Mouse (Mus musculus): ENCODE data around the gene Chrm1. TPM values are rescaled to one million over a fixed set of nuclear protein-coding genes. Genes with fewer than 3 reads are reported as not detected.

Gene Chrm1
- polyA plus RNA-seq, 1 experiment from 2014 or later = 0.06 TPM

DNA sequence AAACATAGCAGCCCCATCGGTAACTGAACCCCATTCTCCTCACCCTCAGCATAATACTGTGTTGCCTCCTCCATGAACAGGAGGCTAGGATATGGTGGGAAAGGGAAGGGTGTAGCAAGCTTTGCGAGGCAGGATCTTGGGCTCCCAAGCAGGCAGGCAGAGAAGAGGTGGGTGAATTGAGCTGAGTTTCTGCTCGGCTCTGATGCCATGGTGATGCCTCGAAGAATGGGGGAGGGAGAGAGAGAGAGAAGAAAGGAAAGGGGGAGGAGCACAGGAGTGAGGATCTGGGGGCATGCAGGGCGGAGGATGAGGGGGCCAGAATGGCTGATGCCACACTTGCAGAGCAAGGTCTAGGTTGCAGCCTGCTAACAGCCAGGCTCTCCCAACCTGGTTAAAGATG is 2.2 kb downstream of the Chrm1 start:
- WGBS = 63% methylated on average over 5 of the region's 5 CpGs
- Histone ChIP-seq H3K9me3 (replicated peaks; ENCODE audit: control insufficient read depth, low read length) (no peaks in the 10 kb centered on the region), H3K4me2 (ENCODE audit: low read depth, low read length) (no peak overlapping the region), H3K9ac (replicated peaks; ENCODE audit: low read length) (no peak overlapping the region), H3K4me1 (ENCODE audit: control insufficient read depth, insufficient read depth, low read length) (no peaks in the 10 kb centered on the region), H3K27me3 (ENCODE audit: control insufficient read depth, insufficient read depth, low read length) (0 out of 2 replicates have a peak, but pooled peaks cover 2% of the 10 kb centered on the region), H3K4me3 (ENCODE audit: low read depth, low read length) (no peak overlapping the region), H3K27ac (replicated peaks; ENCODE audit: low read depth, low read length) (no peak overlapping the region), H3K36me3 (replicated peaks; ENCODE audit: control insufficient read depth, insufficient read depth, low read depth, low read length) (no peaks in the 10 kb centered on the region)
- ATAC-seq (replicated peaks; ENCODE audit: insufficient number of reproducible peaks, low FRiP score, low TSS enrichment, low read depth) (no peak), DNase-seq (ENCODE audit: low spot score) (no peak)

DNA sequence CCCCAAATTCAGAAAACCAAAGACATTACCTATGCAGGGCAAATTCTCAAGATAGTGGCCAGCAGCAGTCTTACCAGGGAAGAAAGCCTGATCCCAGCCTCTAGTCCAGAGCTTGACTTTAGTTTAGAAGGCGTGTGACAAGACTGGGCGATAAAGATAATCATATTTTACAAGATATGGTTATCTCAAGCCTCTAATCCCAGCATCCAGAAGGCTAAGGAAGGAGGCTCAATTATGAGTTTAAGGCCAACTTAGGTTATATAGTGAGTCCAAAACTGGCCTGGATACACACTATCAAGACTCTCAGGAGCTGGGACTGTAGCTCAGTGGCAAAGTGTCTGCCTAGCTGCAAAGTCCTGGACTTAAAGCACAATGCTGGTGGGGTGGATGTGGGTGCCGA is 9.3 kb downstream of the Chrm1 start:
- H3K27me3 ChIP-seq (ENCODE audit: control insufficient read depth, insufficient read depth, low read length) = no peaks in the 10 kb centered on the region
- no peaks in the 10 kb centered on the region for H3K9me3 ChIP-seq (replicated peaks; ENCODE audit: control insufficient read depth, low read length)
- WGBS = 82% methylated on average over 3 of the region's 3 CpGs
- H3K9ac ChIP-seq (replicated peaks; ENCODE audit: low read length) = no peak overlapping the region
- no peak overlapping the region for H3K27ac ChIP-seq (replicated peaks; ENCODE audit: low read depth, low read length)
- no peaks in the 10 kb centered on the region for H3K4me1 ChIP-seq (ENCODE audit: control insufficient read depth, insufficient read depth, low read length)
- H3K4me3 ChIP-seq (ENCODE audit: low read depth, low read length) = no peak overlapping the region
- no peak overlapping the region for H3K4me2 ChIP-seq (ENCODE audit: low read depth, low read length)
- ATAC-seq (replicated peaks; ENCODE audit: insufficient number of reproducible peaks, low FRiP score, low TSS enrichment, low read depth) (no peak), DNase-seq (ENCODE audit: low spot score) (no peak)
- no peaks in the 10 kb centered on the region for H3K36me3 ChIP-seq (replicated peaks; ENCODE audit: control insufficient read depth, insufficient read depth, low read depth, low read length)

DNA sequence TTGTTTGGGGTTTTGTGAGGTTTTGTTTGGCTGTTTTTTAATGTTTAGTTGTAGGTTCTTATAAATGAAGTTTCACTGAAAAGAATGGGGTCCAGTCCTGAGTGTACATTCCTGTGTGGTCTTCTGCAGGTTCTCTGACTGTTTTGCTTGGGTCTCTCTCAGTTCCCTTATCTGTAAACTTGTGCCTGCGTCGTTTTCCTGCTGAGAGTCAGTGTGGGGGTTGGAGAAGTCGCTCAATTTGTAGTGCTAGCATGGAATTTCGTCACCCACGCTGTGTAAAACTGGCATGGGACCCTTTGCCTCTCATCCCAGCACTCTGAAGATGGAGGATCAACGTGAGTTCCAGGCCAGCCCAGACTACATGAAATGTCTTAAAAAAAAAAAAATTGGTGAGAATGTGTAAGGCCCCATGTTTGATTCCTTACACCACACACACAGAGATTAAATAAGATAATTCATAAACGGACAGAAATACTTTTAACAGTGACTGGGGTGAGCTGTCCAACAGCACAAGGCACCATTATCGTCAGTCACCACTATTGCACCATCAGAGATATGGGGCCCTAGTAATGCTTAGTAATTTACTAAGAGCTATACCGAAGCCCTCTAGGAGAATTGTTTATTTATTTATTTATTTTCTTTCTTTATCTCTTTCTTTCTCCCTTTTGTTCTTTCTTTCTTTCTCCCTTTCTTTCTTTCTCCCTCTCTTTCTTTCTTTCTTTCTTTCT is 9.9 kb downstream of the Chrm1 start:
- H3K9me3 ChIP-seq (replicated peaks; ENCODE audit: control insufficient read depth, low read length) = no peaks in the 10 kb centered on the region
- H3K27me3 ChIP-seq (ENCODE audit: control insufficient read depth, insufficient read depth, low read length) = no peaks in the 10 kb centered on the region
- no peaks in the 10 kb centered on the region for H3K4me1 ChIP-seq (ENCODE audit: control insufficient read depth, insufficient read depth, low read length)
- 71% methylated on average over 9 of the region's 9 CpGs for WGBS
- H3K9ac ChIP-seq (replicated peaks; ENCODE audit: low read length) = no peak overlapping the region
- H3K4me2 ChIP-seq (ENCODE audit: low read depth, low read length) = no peak overlapping the region
- no peaks in the 10 kb centered on the region for H3K36me3 ChIP-seq (replicated peaks; ENCODE audit: control insufficient read depth, insufficient read depth, low read depth, low read length)
- no peak overlapping the region for H3K27ac ChIP-seq (replicated peaks; ENCODE audit: low read depth, low read length)
- ATAC-seq (replicated peaks; ENCODE audit: insufficient number of reproducible peaks, low FRiP score, low TSS enrichment, low read depth) (no peak), DNase-seq (ENCODE audit: low spot score) (no peak)
- no peak overlapping the region for H3K4me3 ChIP-seq (ENCODE audit: low read depth, low read length)

DNA sequence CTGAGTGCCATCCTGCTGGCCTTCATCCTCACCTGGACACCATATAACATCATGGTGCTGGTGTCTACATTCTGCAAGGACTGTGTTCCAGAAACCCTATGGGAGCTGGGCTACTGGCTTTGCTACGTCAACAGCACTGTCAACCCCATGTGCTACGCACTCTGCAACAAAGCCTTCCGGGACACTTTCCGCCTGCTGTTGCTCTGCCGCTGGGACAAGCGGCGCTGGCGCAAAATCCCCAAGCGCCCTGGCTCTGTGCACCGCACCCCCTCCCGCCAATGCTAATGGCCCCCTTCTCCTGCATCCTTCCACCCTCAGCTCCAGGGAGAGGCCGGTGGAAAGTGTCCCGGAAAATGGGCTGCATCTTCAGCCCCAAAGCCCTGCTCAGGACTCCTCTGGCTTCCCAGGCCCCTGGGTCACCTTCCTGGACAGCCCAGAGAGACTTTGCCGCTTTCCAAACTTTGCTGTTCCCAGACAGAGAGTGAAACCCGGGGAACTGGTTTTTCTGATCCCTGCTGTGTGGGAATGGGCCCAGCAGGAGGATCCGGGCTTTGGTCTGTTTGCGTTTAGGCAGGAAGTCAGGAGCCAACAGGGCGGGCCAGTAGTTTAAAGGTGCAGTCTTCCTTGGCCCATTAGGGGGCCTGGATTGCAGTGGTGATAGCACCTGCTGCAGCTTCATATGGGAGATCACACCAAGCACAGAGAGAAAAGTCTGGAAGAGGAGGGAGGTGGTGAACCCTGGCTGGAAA is 15.6 kb downstream of the Chrm1 start:
- 0 out of 2 replicates have a peak overlapping the region, but pooled peaks have one; percentile 23 for H3K9ac ChIP-seq (replicated peaks; ENCODE audit: low read length)
- no peaks in the 10 kb centered on the region for H3K9me3 ChIP-seq (replicated peaks; ENCODE audit: control insufficient read depth, low read length)
- peak; percentile 36 for DNase-seq (ENCODE audit: low spot score)
- H3K4me1 ChIP-seq (ENCODE audit: control insufficient read depth, insufficient read depth, low read length) = 0 out of 2 replicates have a peak, but pooled peaks cover 2% of the 10 kb centered on the region
- H3K27me3 ChIP-seq (ENCODE audit: control insufficient read depth, insufficient read depth, low read length) = no peaks in the 10 kb centered on the region
- H3K4me2 ChIP-seq (ENCODE audit: low read depth, low read length) = no peak overlapping the region
- H3K4me3 ChIP-seq (ENCODE audit: low read depth, low read length) = no peak overlapping the region
- H3K27ac ChIP-seq (replicated peaks; ENCODE audit: low read depth, low read length) = no peak overlapping the region
- no peaks in the 10 kb centered on the region for H3K36me3 ChIP-seq (replicated peaks; ENCODE audit: control insufficient read depth, insufficient read depth, low read depth, low read length)
- ATAC-seq (replicated peaks; ENCODE audit: insufficient number of reproducible peaks, low FRiP score, low TSS enrichment, low read depth) = no peak
- WGBS = 18% methylated on average over 18 of the region's 18 CpGs

DNA sequence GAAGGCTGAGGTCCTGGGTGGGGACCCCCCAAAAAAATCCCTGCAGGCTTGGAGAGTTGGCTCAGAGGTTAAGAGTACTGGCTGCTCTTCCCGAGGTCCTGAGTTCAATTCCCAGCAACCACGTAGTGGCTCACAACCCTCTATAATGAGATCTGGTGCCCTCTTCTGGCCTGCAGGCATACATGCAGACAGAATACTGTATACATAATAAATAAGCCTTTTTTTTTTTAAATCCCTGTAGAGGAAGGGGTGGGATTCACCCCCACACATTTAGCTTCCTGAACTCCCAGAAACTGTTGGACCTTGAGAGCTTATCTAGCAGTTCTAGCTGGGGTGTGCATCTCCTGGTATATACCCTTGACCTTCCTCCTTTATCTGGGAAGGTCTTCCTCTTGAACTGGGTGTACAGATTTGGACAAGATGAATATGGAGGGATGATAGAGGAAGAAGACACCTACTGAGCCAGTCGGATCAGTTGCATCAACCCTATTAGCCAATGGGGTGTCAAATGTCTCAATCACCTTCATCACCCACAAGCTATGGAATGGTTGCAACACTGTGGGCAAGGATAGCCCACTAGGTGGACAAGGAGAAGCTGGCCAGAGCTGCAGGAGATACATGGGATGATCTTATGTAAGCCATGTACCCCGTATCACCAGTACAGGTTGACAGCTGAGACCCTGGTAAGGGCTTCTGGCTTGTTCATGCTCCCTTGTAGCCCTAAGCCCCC is 18.2 kb downstream of the Chrm1 start:
- ATAC-seq (replicated peaks; ENCODE audit: insufficient number of reproducible peaks, low FRiP score, low TSS enrichment, low read depth) (no peak), DNase-seq (ENCODE audit: low spot score) (no peak)
- 88% methylated on average over 4 of the region's 4 CpGs for WGBS
- no peaks in the 10 kb centered on the region for H3K9me3 ChIP-seq (replicated peaks; ENCODE audit: control insufficient read depth, low read length)
- no peak overlapping the region for H3K9ac ChIP-seq (replicated peaks; ENCODE audit: low read length)
- 0 out of 2 replicates have a peak, but pooled peaks cover 2% of the 10 kb centered on the region for H3K4me1 ChIP-seq (ENCODE audit: control insufficient read depth, insufficient read depth, low read length)
- H3K4me3 ChIP-seq (ENCODE audit: low read depth, low read length) = no peak overlapping the region
- no peak overlapping the region for H3K4me2 ChIP-seq (ENCODE audit: low read depth, low read length)
- no peaks in the 10 kb centered on the region for H3K36me3 ChIP-seq (replicated peaks; ENCODE audit: control insufficient read depth, insufficient read depth, low read depth, low read length)
- H3K27ac ChIP-seq (replicated peaks; ENCODE audit: low read depth, low read length) = no peak overlapping the region
- H3K27me3 ChIP-seq (ENCODE audit: control insufficient read depth, insufficient read depth, low read length) = no peaks in the 10 kb centered on the region

DNA sequence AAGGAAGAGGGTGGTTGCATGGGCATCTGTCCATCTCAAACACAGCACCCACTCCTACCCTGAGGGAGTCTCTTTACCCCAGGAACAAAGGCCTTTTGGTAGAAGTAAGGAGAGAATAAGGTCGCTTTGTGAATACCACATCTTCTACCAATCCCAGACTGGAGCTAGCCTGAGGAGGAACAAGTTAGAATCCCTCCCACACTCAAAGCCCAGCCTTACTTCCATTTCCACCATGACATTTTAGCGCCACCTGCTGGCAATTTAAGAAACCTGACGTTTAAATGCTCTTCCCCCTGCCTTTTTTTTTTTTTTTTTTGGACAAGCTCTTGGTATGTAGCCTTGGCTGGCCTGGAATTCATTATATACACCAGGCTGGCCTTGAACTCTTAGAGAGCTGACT is 19.4 kb downstream of the Chrm1 start:
- no peak overlapping the region for H3K27ac ChIP-seq (replicated peaks; ENCODE audit: low read depth, low read length)
- H3K4me3 ChIP-seq (ENCODE audit: low read depth, low read length) = no peak overlapping the region
- peak; percentile 92 for DNase-seq (ENCODE audit: low spot score)
- H3K36me3 ChIP-seq (replicated peaks; ENCODE audit: control insufficient read depth, insufficient read depth, low read depth, low read length) = no peaks in the 10 kb centered on the region
- H3K27me3 ChIP-seq (ENCODE audit: control insufficient read depth, insufficient read depth, low read length) = no peaks in the 10 kb centered on the region
- 2% methylated on average over 3 of the region's 3 CpGs for WGBS
- peak; percentile 68 for ATAC-seq (replicated peaks; ENCODE audit: insufficient number of reproducible peaks, low FRiP score, low TSS enrichment, low read depth)
- H3K9me3 ChIP-seq (replicated peaks; ENCODE audit: control insufficient read depth, low read length) = no peaks in the 10 kb centered on the region
- H3K9ac ChIP-seq (replicated peaks; ENCODE audit: low read length) = no peak overlapping the region
- 0 out of 2 replicates have a peak, but pooled peaks cover 2% of the 10 kb centered on the region for H3K4me1 ChIP-seq (ENCODE audit: control insufficient read depth, insufficient read depth, low read length)
- no peak overlapping the region for H3K4me2 ChIP-seq (ENCODE audit: low read depth, low read length)

DNA sequence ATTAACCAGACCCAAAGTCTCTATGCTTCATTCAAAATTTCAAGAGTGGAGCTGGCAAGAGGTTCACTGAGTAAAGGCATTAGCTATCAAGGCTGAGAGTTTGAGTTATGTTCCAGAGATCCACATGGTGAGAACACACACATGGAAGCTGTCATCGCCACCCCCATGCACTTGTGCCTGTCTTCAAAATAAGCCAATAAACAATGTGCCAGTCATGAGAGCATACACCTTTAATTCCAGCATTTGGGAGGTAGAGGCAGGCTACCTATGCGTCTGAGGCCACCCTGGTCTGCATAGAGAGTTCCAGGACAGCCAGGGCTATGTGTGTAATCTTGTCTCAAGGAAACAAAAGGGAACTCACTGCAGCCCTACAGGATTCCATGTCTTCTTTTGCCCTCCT is 20.0 kb downstream of the Chrm1 start:
- H3K4me1 ChIP-seq (ENCODE audit: control insufficient read depth, insufficient read depth, low read length) = 0 out of 2 replicates have a peak, but pooled peaks cover 2% of the 10 kb centered on the region
- H3K9me3 ChIP-seq (replicated peaks; ENCODE audit: control insufficient read depth, low read length) = no peaks in the 10 kb centered on the region
- ATAC-seq (replicated peaks; ENCODE audit: insufficient number of reproducible peaks, low FRiP score, low TSS enrichment, low read depth) = no peak
- no peak overlapping the region for H3K9ac ChIP-seq (replicated peaks; ENCODE audit: low read length)
- H3K27me3 ChIP-seq (ENCODE audit: control insufficient read depth, insufficient read depth, low read length) = no peaks in the 10 kb centered on the region
- H3K36me3 ChIP-seq (replicated peaks; ENCODE audit: control insufficient read depth, insufficient read depth, low read depth, low read length) = no peaks in the 10 kb centered on the region
- no peak for DNase-seq (ENCODE audit: low spot score)
- no peak overlapping the region for H3K4me3 ChIP-seq (ENCODE audit: low read depth, low read length)
- no peak overlapping the region for H3K4me2 ChIP-seq (ENCODE audit: low read depth, low read length)
- H3K27ac ChIP-seq (replicated peaks; ENCODE audit: low read depth, low read length) = no peak overlapping the region
- 73% methylated on average over 2 of the region's 2 CpGs for WGBS

All from embryonic facial prominence, embryonic 11.5 days (tissue).